In the genomic region with DNA sequence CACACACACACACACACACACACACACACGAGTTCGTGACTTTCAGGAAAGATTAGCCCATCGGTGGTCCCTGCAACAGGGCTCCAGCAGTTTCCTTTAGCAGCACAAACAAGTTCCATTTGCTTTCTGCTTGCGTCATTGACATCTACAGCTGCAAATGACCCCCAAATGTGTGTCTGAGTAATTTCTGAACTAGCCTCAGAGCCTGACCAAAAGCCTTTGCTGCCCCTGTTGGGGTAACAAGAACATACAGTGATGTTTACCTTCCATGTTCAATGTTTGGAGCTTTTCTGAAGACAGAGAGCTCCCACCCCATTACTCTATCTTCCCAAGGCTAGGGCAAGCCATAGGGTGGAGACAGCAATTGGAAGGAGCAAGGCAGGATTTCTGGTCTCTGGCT, we compare ENCODE assay signal across 24 mouse cellular contexts. TPM values are rescaled to one million over a fixed set of nuclear protein-coding genes. Genes with fewer than 3 reads are reported as not detected.
DNase-seq lines count a peak whose midpoint lies in the region; ATAC-seq and TF ChIP-seq lines count a peak whose summit lies in the region.
"Had no signal": no experiment of that assay in that cellular context is flagged by ENCODE, and none has a peak within 500 bp of the region (broad histone marks: within the 10 kb centered on the region; RNA-seq: fewer than 3 reads in every experiment).

No protein-coding gene starts in this region.

- H3K9me3 ChIP-seq in heart, embryonic 12.5 days (replicated peaks), result no peaks in the 10 kb centered on the region
- no peaks in the 10 kb centered on the region for H3K9me3 ChIP-seq in heart, embryonic 16.5 days (replicated peaks; ENCODE audit: control insufficient read depth, low read length)
- H3K9me3 ChIP-seq in lung, postnatal 0 days (ENCODE audit: low read length), result no peaks in the 10 kb centered on the region
- H3K9me3 ChIP-seq: forebrain, embryonic 10.5 days; forebrain, embryonic 13.5 days; hindbrain, embryonic 10.5 days; hindbrain, embryonic 13.5 days; intestine, embryonic 15.5 days had no signal

- intact Hi-C loops in heart, postnatal 25 days (cut with DNase I), result no loop called here

- H3K36me3 ChIP-seq in heart, embryonic 12.5 days, result 0 out of 2 replicates have a peak, but pooled peaks cover 5% of the 10 kb centered on the region
- H3K36me3 ChIP-seq in heart, embryonic 16.5 days (ENCODE audit: control insufficient read depth, insufficient read depth), result no peaks in the 10 kb centered on the region
- H3K36me3 ChIP-seq in lung, postnatal 0 days (ENCODE audit: insufficient read depth, low read length), result no peaks in the 10 kb centered on the region
- H3K36me3 ChIP-seq: forebrain, embryonic 10.5 days; hindbrain, embryonic 10.5 days; hindbrain, embryonic 13.5 days; intestine, embryonic 15.5 days had no signal

- H3K27ac ChIP-seq in heart, embryonic 12.5 days (ENCODE audit: poor library complexity, severe bottlenecking), result peak overlapping the region; percentile 37; the same call in 1 of the 2 replicates
- peak overlapping the region; percentile 19; the same call in 1 of the 2 replicates for H3K27ac ChIP-seq in heart, embryonic 16.5 days (ENCODE audit: low read length)
- peak overlapping the region; percentile 34 for H3K27ac ChIP-seq in lung, postnatal 0 days (ENCODE audit: low read length)
- H3K27ac ChIP-seq: forebrain, embryonic 10.5 days; forebrain, embryonic 13.5 days; hindbrain, embryonic 10.5 days; hindbrain, embryonic 13.5 days; intestine, embryonic 15.5 days had no signal

- no peak overlapping the region for H3K4me2 ChIP-seq in heart, embryonic 12.5 days
- no peak overlapping the region for H3K4me2 ChIP-seq in heart, embryonic 16.5 days (ENCODE audit: low read depth, low read length)
- H3K4me2 ChIP-seq in lung, postnatal 0 days (replicated peaks; ENCODE audit: low read depth, low read length), result no peak overlapping the region
- H3K4me2 ChIP-seq: forebrain, embryonic 13.5 days; hindbrain, embryonic 13.5 days; intestine, embryonic 15.5 days had no signal

- WGBS in heart, embryonic 12.5 days, result 77% methylated on average over 4 of the region's 4 CpGs
- 73% methylated on average over 4 of the region's 4 CpGs for WGBS in heart, embryonic 16.5 days
- WGBS in lung, postnatal 0 days, result 66% methylated on average over 4 of the region's 4 CpGs

- no peak for ATAC-seq in heart, embryonic 12.5 days (ENCODE audit: insufficient number of reproducible peaks, low FRiP score)
- no peak for ATAC-seq in heart, embryonic 16.5 days (replicated peaks; ENCODE audit: extremely low read depth, insufficient read depth, low FRiP score)
- no peak for ATAC-seq in lung, postnatal 0 days
- ATAC-seq: activated CD4-positive, CD25-positive, alpha-beta regulatory T cell, adult 4 months; CD4-positive, CD25-positive, alpha-beta regulatory T cell, adult 4 months; forebrain, embryonic 13.5 days; forebrain, embryonic 16.5 days; hindbrain, embryonic 16.5 days; intestine, embryonic 15.5 days had no signal

- DNase-seq in heart, postnatal 25 days (ENCODE audit: low spot score), result no peak
- no peak for DNase-seq in heart, postnatal 4 days
- no peak for DNase-seq in lung, postnatal 0 days (ENCODE audit: low spot score)
- no peak for DNase-seq in lung, postnatal 36 days
- DNase-seq: adrenal gland, adult 8-10 months; adrenal gland, postnatal 25 days; cerebellum, adult 11-12 months; cerebellum, adult 8-10 months; cerebellum, postnatal 14 days; gastrocnemius, postnatal 10 days; gastrocnemius, postnatal 36 days; kidney, adult 11 months; kidney, adult 8-10 months had no signal

- no peak for TF ChIP-seq CTCF in lung, postnatal 0 days (IDR thresholded peaks at IDR 0.05)

- H3K4me1 ChIP-seq in heart, embryonic 12.5 days (replicated peaks), result peaks cover 84% of the 10 kb centered on the region
- peaks cover 60% of the 10 kb centered on the region for H3K4me1 ChIP-seq in heart, embryonic 16.5 days (ENCODE audit: control insufficient read depth, insufficient read depth, low read length)
- H3K4me1 ChIP-seq in lung, postnatal 0 days (ENCODE audit: insufficient read depth, low read depth, low read length), result peaks cover 10% of the 10 kb centered on the region; the same call in 1 of the 2 replicates
- H3K4me1 ChIP-seq: hindbrain, embryonic 13.5 days had no signal

- H3K4me3 ChIP-seq in heart, embryonic 12.5 days, result no peak overlapping the region
- no peak overlapping the region for H3K4me3 ChIP-seq in heart, embryonic 16.5 days (ENCODE audit: low read length)
- H3K4me3 ChIP-seq in lung, postnatal 0 days (ENCODE audit: low read depth, low read length), result no peak overlapping the region
- H3K4me3 ChIP-seq: forebrain, embryonic 10.5 days; forebrain, embryonic 13.5 days; hindbrain, embryonic 10.5 days; hindbrain, embryonic 13.5 days; intestine, embryonic 15.5 days had no signal

- H3K9ac ChIP-seq in heart, embryonic 12.5 days, result no peak overlapping the region
- H3K9ac ChIP-seq in heart, embryonic 16.5 days (ENCODE audit: low read length), result no peak overlapping the region
- no peak overlapping the region for H3K9ac ChIP-seq in lung, postnatal 0 days (replicated peaks; ENCODE audit: low read depth)
- H3K9ac ChIP-seq: forebrain, embryonic 13.5 days; hindbrain, embryonic 13.5 days; intestine, embryonic 15.5 days had no signal

- no peaks in the 10 kb centered on the region for H3K27me3 ChIP-seq in heart, embryonic 12.5 days (replicated peaks)
- no peaks in the 10 kb centered on the region for H3K27me3 ChIP-seq in heart, embryonic 16.5 days (ENCODE audit: control insufficient read depth, insufficient read depth, low read length)
- no peaks in the 10 kb centered on the region for H3K27me3 ChIP-seq in lung, postnatal 0 days (replicated peaks; ENCODE audit: insufficient read depth, low read length)
- H3K27me3 ChIP-seq: forebrain, embryonic 13.5 days; hindbrain, embryonic 13.5 days; intestine, embryonic 15.5 days had no signal

- TF ChIP-seq EP300 in lung, postnatal 0 days (IDR thresholded peaks at IDR 0.05), result no peak; the same call in 1 of the 2 replicates

RNA-seq across cellular contexts. Expression of a gene that starts 54.7 kb away (rescaled TPM):
- 49.4 and 52.2 TPM in 2 replicates for polyA plus RNA-seq in heart, embryonic 12.5 days (2016; fragmentation: Nextera tagmentation; extraction: Ambion mirVana)
- 10 to 100 TPM; 23.9 to 28.5 TPM for total RNA-seq in heart, postnatal 25 days (2021)
- polyA plus RNA-seq in heart, embryonic 16.5 days (2015; fragmentation: Nextera tagmentation; extraction: Ambion mirVana), result 28.0 and 28.2 TPM in 2 replicates
- total RNA-seq in heart, postnatal 4 days (2021), result 10 to 100 TPM; 61.7 to 66.7 TPM
- 23.6 and 23.8 TPM in 2 replicates for polyA plus RNA-seq in lung, postnatal 0 days (2015; fragmentation: Nextera tagmentation; extraction: Ambion mirVana)
